Mouse (Mus musculus): ENCODE measurements around the gene Phgdh. TPM values are rescaled to one million over a fixed set of nuclear protein-coding genes. Genes with fewer than 3 reads are reported as not detected.

Gene Phgdh
- total RNA-seq, 2 experiments from 2014 or later, result 118 to 222 TPM

DNA sequence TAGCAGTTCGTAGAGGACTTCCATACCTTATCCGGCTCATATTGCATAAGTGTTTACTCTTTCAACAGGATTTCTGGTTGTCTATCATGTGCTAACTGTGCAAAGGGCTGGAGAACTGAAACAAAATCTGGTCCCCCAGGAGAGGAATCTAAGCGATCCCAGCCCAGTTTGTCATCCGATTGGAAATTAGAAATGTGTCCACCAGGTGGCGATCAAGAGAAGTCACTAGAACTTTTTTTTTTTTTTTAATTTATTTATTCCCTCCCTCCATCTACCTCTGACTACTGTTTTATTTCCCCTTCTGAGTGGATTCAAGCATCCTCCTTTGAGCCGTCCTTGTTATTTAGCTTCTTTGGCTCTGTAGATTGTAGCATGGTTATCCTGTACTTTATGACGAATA is 14.1 kb upstream of the Phgdh start:
- no peak for ATAC-seq (replicated peaks; ENCODE audit: low FRiP score, low TSS enrichment, poor library complexity, severe bottlenecking)

DNA sequence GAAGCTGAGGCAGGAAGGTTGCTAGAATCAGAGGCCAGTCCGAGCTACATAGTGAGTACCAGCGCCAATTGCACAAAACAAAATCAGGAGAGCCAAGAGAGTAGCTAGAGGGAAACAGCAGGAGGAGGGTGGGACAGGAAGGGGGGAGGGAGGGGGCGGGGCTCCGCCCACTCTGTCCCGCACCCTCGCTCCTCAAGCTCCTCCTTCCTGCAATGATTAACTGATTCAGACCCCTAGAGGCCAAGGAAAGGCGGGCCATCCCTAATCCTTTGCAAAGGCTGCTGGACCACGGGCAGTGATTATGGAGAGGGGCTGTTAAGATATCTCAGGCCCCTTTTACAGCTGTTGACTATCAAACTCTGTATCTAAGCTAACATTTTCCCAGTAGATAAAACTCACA is 8.9 kb upstream of the Phgdh start:
- peak; percentile 80 for ATAC-seq (replicated peaks; ENCODE audit: low FRiP score, low TSS enrichment, poor library complexity, severe bottlenecking)

DNA sequence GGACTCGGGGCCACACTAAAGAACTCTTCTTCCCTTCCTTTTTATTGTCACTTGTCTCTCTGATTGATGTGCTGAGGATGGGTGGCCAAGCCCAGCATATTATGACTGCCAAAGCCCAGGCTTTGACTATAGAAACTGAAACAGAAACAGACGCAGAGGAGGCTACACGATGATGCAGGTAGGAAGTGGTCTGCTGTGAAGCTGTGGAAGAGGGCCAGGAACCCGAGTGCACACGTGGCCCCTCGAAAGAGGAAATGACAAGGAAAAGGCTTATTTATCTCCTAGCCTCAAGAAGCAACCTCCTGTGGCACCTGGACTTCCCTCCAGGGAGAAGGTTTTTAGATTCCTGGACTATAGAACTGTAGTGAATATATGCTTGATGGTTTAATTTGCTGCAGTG is 8.3 kb upstream of the Phgdh start:
- ATAC-seq (replicated peaks; ENCODE audit: low FRiP score, low TSS enrichment, poor library complexity, severe bottlenecking), result peak; percentile 34

DNA sequence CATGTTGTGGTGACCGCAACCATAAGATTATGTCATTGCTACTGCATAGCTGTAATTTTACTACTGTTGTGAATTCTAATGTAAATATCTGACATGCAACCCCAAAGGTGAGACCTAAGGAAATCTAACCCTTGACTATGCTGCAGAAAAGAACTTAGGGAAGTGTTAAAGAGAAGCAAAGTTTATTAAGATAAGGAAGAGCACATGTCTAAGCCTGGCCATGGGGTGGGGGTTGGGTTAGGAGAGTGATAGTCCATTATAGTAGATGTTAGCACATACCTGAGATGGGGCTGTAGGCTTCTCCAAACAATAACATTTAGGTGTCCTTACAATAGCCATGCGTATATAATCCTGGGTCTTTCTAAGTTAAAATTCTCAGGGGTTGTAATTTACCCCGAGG is 3.4 kb upstream of the Phgdh start:
- no peak for ATAC-seq (replicated peaks; ENCODE audit: low FRiP score, low TSS enrichment, poor library complexity, severe bottlenecking)

DNA sequence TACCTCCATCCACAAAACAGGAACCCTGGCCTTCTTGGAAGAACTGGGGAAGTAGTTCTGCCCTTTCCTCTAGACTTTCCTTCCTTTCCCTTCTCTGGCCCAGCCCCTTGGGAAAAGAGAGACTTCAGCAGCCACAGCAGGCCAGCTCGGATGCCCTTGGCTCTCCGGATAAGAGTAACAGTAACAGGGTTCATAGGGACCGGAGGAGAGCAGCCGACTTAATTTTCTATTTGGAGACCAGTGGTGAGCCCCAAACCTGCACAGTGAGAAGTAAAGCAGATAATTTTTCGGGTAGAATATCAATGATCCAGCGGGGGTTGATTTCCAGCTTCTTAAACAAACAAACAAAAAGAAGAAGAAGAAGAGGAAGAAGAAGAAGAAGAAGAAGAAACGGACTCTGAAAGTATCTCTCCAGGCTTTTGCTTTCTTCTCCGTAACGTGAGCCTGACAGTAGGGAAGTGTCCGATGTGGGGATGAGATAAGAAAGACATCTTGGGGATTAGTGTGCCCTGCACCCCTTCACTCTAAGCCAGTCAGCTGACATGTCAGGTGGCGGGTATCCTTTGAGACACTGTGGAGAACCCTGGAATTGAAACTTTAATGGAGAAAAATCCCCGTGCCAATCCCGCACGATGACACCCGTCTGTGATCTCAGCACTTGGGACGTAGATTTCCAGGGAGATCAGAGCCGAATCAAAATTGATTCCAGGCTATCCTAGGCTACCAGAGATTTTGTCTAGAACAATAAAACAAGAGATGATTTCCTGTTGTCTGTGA is 1.2 kb upstream of the Phgdh start:
- no peak for ATAC-seq (replicated peaks; ENCODE audit: low FRiP score, low TSS enrichment, poor library complexity, severe bottlenecking)

DNA sequence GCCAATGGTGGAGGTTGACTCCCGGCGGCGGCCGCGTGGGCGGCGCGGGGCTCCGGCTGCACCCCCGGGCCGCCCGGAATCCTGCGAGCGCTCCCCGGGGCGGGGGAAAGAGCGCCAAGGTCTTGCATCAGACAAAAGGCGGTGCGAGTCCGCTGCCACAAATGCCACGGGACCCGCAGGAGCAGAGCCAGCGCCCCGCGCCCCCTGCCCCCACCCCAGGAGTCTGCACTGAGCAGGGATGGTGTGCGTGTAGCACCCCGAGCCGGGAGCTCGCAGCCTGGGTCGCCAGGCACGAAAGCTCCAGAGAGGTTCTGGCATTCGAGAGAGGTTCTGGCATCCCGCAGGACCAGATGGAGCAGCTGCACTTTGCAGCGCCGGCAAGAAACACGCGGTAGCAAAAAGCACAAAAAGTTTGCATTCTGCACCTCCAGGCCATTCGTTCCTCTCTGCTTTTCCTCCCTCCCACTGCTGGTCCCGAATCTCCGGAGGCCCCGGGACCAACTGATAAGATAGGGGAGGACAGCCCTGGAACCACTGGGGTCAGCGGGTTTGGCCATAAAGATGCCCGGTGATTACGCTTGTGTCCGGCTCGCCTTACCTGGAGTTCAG is 589 bp downstream of the Phgdh start:
- peak; percentile 35 for ATAC-seq (replicated peaks; ENCODE audit: low FRiP score, low TSS enrichment, poor library complexity, severe bottlenecking)

DNA sequence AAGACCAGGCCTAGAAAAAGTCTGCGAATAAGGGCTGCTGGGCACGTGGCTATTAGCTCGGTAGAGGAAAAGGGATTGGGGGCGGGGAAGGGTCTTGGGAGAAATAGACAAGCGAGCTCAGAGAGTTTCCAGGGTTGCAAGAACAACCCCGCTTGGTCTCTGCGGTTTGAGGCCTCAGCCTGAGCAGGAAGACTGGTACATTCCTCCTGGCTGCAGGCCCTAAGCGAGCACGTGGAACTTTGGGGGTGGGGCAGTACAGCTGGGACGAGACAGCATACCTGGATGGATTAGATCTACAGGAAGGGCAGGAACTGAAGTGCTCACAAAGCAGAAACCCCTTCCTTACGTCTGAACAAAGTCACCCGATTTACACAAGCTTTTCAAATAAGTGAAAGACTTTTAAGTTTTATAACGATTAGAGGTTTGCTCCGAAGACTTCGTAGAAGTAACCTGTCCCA is 1.2 kb downstream of the Phgdh start:
- peak; percentile 55 for ATAC-seq (replicated peaks; ENCODE audit: low FRiP score, low TSS enrichment, poor library complexity, severe bottlenecking)

DNA sequence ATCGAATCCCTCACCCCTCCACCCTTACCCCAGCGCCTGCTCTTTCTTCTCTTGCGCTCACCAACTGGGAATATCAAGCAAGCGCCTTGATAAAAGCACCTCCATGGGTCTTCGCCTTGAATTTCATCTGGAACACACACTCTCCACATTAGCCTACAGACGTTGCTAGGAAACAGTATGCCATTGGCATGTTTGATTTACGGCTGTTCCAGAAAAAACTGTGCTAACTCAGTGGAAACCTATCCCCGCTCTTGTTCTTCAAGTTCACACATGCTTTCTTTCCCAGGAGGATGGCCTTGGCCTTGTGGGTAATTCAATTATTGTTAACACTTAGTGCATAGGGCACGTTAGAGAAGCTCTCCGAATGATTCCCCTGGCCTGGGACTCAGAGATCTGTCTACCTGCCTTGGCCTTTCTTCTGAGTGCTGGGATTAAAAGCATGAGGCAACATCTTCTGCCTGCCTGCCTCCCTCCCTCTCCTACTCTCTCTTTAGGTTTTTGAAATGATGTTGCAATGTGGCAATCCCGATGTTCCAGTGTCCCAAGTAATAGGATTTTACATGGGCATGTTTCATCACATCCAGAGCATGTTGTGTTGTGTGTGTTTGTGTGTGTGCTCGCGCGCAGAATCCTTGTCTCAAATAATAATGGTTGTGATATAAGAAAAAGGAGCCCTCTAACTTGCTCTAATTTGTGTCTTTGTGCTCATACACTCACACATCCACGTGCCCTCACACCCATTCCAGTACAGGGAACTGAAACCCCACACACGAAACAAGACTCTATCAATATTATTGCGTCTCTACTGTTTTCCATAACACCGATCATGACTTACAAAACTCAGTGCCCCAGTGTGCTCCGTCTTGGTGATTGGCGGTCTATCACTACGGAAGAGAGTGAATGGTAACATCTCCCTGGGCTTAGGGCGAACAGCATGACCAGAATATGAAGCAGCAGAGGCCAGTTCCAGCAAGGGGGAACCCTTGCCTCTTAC is 2.8 kb downstream of the Phgdh start:
- ATAC-seq (replicated peaks; ENCODE audit: low FRiP score, low TSS enrichment, poor library complexity, severe bottlenecking), result no peak

DNA sequence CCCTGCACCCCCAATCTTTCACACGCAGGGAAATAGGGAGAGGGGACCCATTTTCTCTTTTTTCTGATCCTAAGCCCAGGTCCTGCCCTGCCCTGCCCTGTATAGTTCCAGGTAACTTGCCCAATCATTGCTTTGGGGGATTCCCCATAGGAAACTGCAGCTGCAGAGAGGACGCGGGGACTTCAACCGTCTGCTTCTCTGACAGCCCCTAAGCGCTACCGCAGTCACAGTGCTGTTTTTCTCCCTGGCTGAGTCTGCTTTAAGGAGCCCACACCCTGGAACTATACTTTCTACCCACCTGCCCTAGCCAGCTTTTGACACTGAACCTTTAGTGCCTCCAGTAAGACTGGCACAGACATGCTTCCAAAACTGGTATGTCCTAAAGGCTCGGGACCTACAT is 3.9 kb downstream of the Phgdh start:
- no peak for ATAC-seq (replicated peaks; ENCODE audit: low FRiP score, low TSS enrichment, poor library complexity, severe bottlenecking)

DNA sequence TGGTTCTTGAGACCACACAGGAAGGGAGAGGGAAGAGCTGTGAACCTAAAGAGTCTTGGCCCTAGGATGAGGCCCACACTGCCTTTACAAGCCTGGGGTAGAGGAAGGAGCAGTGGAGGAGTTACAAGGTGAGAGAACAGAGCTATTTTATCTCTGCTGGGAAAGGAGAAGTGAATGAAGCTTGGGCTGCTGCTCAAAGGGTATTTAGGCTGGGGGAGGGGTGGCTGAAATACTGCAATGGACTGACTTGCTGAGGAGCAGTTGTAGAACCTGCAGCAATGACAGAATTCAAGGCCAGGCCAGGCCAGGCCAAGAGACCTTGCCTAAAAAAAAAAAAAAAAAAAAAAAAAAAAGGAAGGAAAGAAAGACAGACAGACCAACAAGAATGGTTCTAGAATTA is 4.5 kb downstream of the Phgdh start:
- no peak for ATAC-seq (replicated peaks; ENCODE audit: low FRiP score, low TSS enrichment, poor library complexity, severe bottlenecking)

DNA sequence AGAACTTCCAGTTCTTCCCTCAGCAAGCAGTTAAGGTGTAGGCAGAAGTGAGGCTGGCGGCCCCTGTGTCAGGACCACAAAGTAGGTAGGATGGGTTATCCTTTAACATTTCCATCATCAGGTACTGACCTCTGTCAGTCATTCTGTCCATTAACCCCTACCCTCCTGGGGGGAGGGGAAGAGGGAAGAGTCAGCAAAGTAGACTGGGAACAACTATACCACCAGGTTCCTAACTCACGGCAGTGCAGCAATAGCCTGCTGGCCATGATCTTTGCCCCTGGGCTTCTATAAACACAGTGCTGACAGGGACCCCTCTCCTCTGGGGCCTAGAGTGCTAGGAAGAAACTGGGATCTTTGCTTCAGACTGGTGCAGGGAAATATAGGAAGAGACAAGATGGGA is 5.8 kb downstream of the Phgdh start:
- ATAC-seq (replicated peaks; ENCODE audit: low FRiP score, low TSS enrichment, poor library complexity, severe bottlenecking), result no peak

DNA sequence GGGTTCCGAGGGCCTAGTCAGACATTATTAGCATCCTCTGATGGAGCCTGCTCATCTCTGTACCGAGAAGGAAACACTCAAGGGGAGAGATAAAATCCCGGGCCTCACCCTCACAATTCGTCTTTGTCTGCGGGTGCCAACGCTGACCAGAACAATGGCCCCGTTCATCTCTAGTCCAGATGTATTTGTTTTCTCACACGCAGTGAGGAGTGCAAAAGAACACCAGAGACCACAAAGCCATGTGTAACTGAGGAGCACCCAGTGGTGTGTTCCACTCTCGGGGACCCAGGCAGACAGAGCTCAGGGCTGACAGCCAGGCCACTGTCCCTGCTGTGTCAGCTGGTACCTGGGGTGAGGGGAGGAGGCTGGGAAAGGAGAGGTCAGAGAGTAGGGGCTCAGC is 15.6 kb downstream of the Phgdh start:
- no peak for ATAC-seq (replicated peaks; ENCODE audit: low FRiP score, low TSS enrichment, poor library complexity, severe bottlenecking)

DNA sequence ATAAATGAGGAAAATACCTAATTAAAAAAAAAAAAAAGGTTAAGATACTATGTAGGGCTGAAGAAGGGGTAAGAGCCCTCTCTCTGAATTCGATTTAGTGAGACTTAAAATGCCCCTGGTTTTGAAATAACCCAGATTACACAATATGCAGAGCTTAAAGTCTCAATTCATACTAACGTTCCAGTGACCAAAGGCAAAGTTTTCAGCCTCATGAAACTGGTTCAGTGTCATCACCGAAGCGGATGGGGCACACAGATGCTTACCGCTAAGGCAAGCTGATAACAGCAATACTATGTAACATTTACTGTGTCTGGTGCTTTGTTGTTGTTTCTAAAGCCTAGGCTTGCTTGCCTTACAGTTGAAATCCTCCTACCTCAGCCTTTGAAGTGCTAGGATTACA is 17.6 kb downstream of the Phgdh start:
- no peak for ATAC-seq (replicated peaks; ENCODE audit: low FRiP score, low TSS enrichment, poor library complexity, severe bottlenecking)

DNA sequence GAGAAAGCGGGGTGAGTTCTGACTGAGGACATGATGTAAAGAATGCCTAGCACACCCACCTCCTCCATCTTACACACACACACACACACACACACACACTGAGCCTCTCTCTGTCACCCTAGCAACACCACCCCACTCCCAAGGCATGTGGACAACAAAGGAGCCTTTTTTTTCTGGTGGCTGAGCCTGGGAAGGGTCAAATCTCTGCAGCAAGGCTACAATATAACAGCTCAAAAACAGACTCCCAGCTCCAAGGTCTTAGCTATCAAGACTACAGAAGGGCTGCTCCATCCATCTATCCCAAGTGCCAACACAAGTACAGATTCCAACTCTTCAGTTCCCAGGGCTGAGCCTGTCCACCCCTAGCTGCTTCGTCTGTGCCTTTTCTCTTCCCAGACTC is 20.6 kb downstream of the Phgdh start:
- ATAC-seq (replicated peaks; ENCODE audit: low FRiP score, low TSS enrichment, poor library complexity, severe bottlenecking), result no peak

DNA sequence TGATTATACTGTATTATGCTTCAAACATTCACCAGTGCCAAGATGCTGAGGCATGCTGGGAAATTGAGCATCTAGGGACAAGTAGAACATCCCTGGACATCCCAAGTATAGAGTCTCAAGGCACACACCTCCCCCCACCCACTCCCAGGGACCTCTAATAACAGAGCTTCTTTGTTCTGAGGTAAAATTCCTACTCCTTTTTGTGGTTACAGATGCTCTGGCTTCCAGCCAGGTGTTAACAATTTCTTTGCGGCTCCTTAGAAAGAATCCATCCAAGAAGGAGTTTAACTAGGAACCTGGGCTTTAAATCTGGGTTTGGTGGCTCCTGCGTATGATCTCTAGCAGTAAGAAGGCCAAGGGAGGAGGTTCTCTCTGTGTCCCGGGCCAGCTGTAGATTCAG is 22.6 kb downstream of the Phgdh start:
- ATAC-seq (replicated peaks; ENCODE audit: low FRiP score, low TSS enrichment, poor library complexity, severe bottlenecking), result no peak

DNA sequence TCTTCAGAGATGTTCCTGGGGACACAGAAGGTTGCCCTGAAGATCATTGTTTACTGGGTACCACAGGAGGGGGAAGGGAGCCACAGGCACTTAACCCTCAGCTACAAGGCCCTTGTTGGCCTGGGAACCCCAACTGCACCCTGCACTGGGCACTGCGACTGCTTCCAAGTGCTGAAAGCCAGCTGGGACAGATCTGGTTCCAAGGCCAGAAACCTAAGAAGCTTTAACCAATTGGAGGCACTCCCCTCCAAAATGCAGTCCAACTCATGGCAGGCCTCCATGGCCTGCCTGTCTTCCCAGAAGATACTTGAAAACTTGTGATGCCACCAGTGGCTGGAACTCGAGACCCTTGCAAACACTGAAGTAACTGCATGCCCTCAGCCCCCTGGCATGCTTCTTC is 24.6 kb downstream of the Phgdh start:
- no peak for ATAC-seq (replicated peaks; ENCODE audit: low FRiP score, low TSS enrichment, poor library complexity, severe bottlenecking)

DNA sequence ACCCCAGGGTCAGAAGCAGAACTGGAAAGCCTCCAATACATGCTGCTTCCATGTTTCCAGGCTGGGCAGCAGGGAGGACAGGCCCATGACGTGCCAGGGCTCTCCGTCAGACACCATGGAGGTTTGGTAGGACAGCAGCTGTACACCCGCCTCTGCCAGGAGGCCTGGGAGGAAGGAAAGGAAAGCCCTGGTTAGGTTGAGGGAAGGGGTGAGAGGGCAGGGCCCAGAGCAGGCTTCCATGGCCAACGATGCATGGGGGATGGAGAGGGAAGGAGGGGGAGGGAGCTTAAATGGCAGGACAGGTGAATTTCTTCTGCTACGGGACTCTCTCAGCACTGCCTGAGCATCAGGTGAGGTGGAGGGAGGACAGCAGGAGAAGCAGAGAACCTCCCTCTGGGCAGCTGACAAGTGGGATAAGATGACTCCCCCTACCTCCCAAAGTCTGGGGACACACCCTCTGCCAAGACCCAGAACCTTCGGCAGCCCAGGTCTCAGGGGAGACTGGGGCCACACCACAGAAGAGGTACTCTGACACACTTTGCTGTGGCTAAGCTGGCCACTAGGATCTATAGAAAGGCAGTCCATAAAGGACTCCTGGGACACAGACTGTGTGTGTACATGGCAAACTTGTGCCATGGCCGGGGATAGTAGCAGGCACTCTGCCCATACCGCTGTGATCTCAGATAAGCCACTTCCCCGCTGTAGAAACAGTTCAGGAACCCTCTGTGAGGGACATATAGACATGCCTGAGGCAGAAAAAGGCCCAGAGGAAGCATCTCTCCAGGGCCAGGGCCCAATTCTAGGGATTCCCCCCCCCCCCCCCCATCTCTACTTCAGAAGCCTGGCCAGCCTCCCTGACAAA is 26.3 kb downstream of the Phgdh start:
- peak; percentile 52 for ATAC-seq (replicated peaks; ENCODE audit: low FRiP score, low TSS enrichment, poor library complexity, severe bottlenecking)

DNA sequence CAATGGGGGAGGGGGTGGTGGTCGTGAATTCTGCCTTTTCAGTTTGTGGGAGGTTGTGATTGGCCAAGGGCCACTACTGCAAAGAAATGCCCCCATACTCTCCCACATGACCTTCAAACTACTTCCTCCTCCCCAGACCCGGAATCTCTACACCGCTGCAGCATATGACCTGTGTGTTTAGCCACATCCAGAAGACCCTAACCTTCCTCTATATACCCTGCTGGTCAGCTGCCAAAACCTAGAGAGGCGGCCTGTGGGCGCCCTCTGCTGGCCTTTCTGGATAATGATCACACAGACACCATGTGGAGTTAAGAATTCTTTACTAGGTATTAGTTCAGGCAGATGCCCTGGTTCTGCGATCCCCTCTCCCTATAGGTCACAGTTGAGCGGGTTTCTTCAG is 26.9 kb downstream of the Phgdh start:
- peak; percentile 51; the same call in 1 of the 2 replicates for ATAC-seq (replicated peaks; ENCODE audit: low FRiP score, low TSS enrichment, poor library complexity, severe bottlenecking)

DNA sequence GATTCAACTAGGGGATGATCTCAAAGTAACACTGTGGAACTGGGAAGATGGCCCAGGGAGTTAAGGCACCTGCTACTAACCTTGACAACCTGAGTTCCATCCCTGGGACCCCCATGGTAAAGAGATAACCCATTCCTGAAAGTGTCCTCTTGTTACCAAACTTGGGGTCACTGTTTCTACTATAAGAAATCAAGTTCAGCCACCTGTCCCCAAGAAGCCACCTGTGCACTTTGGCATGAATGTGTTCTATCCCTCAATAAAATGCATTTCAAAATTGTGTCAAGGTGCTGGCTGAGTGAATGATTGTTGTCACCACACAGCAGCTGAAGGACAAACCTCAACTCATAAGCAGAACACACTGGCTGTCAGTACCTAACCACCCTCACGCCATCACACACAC is 29.3 kb downstream of the Phgdh start:
- ATAC-seq (replicated peaks; ENCODE audit: low FRiP score, low TSS enrichment, poor library complexity, severe bottlenecking), result no peak

Data from megakaryocyte-erythroid progenitor cell, adult 5-6 weeks (primary cell).